Mouse (Mus musculus): ENCODE data around the gene Zfp977.
"Not testable (repeated sequence)": the region's sequence is repeated elsewhere in the genome, so short reads cannot be mapped to it uniquely, and the experiment has no call there.

Gene Zfp977

GRCm38 (mm10) chr7:42592413-42592812 lies at the start of gene Zfp977:
Zfp977 (minus strand) TSS chr7:42592547.
- not testable (repeated sequence) for DNase-seq

DNA sequence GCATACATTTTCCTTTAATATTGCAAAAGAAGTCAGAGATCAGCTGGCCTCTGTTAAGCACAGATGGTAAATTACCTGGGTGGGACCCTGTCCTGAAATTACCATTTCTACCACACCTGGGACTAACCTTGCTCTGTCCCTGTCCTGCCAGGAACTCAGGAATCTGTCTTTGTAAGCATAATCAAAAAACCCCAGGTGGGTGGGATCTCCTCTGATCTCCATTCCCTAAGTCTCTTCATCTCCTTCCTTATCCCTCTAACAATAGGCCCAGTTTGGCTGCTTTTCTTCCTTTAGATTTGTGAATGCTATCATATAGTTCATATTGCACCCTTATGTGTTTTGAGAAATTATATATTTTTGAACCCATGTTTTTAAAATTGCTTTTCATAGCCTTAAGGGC lies 38.7 kb upstream of the Zfp977 start:
- not testable (repeated sequence) for DNase-seq

DNA sequence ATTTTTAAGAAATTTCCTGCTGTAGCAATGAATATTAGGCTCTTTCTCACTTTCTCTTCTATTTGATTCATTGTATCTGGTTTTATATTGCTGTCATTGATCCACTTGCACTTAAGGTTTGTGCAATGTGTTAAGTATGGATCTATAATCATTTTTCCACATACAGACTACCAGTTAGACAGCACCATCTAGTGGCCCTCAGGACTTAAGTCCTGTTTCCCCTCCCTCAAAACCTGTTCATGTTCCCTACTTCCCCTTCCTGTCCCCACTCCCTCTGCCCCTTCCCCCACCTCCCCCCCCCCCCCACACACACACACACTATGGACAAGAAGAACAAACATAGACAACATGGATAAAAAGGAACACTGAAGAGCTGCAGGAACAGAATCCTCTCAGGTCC lies 3.3 kb upstream of the Zfp977 start:
- not testable (repeated sequence) for DNase-seq

DNA sequence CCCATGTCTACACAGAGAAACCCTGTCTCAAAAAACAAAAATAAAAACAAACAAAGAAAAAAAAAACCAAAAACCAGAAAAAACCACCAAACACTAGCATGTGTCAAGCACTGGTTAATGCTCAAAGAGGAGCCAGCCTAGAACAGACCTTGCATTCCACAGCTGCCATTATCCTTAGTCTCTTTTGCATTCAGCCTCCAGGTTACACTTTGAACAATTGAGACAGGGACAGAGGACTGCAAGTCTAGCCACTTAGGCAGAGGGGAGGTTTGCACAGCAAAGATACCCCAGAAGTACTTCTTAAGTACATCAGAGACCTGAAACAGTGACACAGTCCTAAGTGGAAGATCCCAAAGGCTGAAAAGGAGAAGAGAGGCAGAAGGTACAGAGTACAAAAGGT lies 1.0 kb downstream of the Zfp977 start:
- not testable (repeated sequence) for DNase-seq

DNA sequence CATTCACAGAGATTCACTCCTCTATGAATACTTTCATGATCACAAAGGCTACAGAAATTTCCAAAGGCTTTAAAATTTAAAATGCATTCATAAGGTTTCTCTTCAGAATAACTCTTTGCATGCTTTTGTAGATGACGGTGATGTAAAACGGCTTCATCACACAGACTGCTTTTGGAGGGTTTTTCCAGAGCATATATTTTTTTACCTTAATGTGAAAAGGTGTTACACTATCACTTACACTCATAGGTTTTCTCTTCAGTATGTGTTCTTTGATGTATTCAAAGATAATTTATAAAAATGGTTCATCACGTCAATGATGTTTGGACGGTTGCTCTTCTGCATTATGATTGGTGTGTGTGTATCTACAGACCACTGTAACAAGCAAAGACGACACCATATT lies 13.9 kb downstream of the Zfp977 start, which contains the start of gene Gm21028:
Gene Gm21028 (minus strand): TSS at position 101 of the 400 bp plus-strand sequence.
- no peak for DNase-seq

DNA sequence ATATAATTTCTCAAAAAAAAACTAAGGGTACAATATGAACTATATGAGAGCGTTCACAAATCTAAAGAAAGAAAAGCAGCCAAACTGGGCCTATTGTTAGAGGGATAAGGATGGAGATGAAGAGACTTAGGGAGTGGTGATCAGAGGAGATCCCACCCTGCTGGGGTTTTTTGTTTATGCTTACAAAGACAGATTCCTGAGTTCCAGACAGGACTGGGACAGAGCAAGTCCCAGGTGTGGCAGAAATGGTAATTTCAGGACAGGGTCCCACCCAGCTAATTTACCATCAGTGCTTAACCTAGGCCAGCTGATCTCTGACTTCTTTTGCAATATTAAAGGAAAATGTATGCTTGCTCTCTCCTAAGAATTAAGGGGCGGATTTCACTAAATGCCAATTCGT lies 40.6 kb downstream of the Zfp977 start:
- no peak for DNase-seq

Data from lung, postnatal 36 days (tissue).